Mouse (Mus musculus) thymus, adult 2 months (tissue): ENCODE results near the gene Racgap1. TPM values are rescaled to one million over a fixed set of nuclear protein-coding genes. Genes with fewer than 3 reads are reported as not detected.

ENCODE experiments used
- DNase-seq: peaks from one replicate; pipeline ENCODE4 v3.0.0; 2021
- H3K27ac ChIP-seq: fragments of 200-500 bp; 2 replicates; pipeline ENCODE4 v1.5.1; 2012; ENCODE audit warnings: low read length, control low read depth; ENCODE audit not compliant: control insufficient read depth, insufficient read depth
- H3K27me3 ChIP-seq: fragments of 200-500 bp; 2 replicates; pipeline ENCODE4 v1.6.1; 2012; ENCODE audit warnings: mild to moderate bottlenecking, low read length, moderate library complexity, mixed read lengths; ENCODE audit not compliant: control insufficient read depth, insufficient read depth
- H3K36me3 ChIP-seq: fragments of 200-500 bp; 2 replicates; pipeline ENCODE4 v1.6.1; 2012; ENCODE audit warnings: mild to moderate bottlenecking, low read length, moderate library complexity; ENCODE audit not compliant: control insufficient read depth, insufficient read depth
- H3K4me1 ChIP-seq: fragments of 200-500 bp; replicated peaks from 2 replicates; pipeline ENCODE4 v1.6.1; 2012; ENCODE audit warnings: low read length; ENCODE audit not compliant: control insufficient read depth, insufficient read depth
- H3K4me3 ChIP-seq: fragments of 200-500 bp; 2 replicates; pipeline ENCODE4 v1.5.1; 2012; ENCODE audit warnings: mild to moderate bottlenecking, low read length, control low read depth, moderate library complexity; ENCODE audit not compliant: control insufficient read depth, insufficient read depth
- CTCF ChIP-seq: fragments of 200-500 bp; IDR thresholded peaks from 2 replicates; pipeline ENCODE4 v1.5.1; 2012; ENCODE audit warnings: mild to moderate bottlenecking, control low read depth, low read length, moderate library complexity, borderline replicate concordance; ENCODE audit not compliant: control insufficient read depth, poor library complexity, insufficient read depth; ENCODE audit errors: extremely low read depth
- POLR2A ChIP-seq: fragments of 200-500 bp; IDR thresholded peaks from 2 replicates; pipeline ENCODE4 v1.6.1; 2012; ENCODE audit warnings: mild to moderate bottlenecking, low read length, control low read depth, moderate library complexity; ENCODE audit not compliant: control insufficient read depth, poor library complexity, insufficient read depth; ENCODE audit errors: extremely low read depth
- WGBS: fragments of 180-500 bp; shearing (Covaris S2); methylation state at CpG from one replicate; pipeline ENCODE4 v1.1.7; 2018; 5-methylcytosine and 5-hydroxymethylcytosine counted together
- polyA plus RNA-seq: library from polyadenylated mRNA; depleted of rRNA; stranded (reverse); fragments of >200 nt; gene quantifications from 2 replicates; pipeline ENCODE4 v1.2.3, GENCODE M21; 2012

The Racgap1 gene
- polyA plus RNA-seq, 1 experiment = 80.2 TPM

- H3K27ac ChIP-seq = no peak overlapping the region
- no peaks in the 10 kb centered on the region for H3K36me3 ChIP-seq
- H3K27me3 ChIP-seq = no peaks in the 10 kb centered on the region; the same call in 1 of the 2 replicates
- no peak overlapping the region for H3K4me3 ChIP-seq
- TF ChIP-seq POLR2A = no peak
- TF ChIP-seq CTCF = no peak
- DNase-seq = no peak
- WGBS = 90% methylated on average over 8 of the region's 8 CpGs
- no peaks in the 10 kb centered on the region for H3K4me1 ChIP-seq
Measured at GRCm38 (mm10) chr15:99677089-99677488, 25.6 kb upstream of the Racgap1 start.

GRCm38 (mm10) chr15:99674866-99675265, 23.4 kb upstream of the Racgap1 start:
- 86% methylated on average over 3 of the region's 3 CpGs for WGBS

GRCm38 (mm10) chr15:99671783-99672182, 20.3 kb upstream of the Racgap1 start:
- Histone ChIP-seq H3K36me3 (no peaks in the 10 kb centered on the region), H3K4me3 (no peak overlapping the region), H3K27me3 (peaks cover 16% of the 10 kb centered on the region; the same call in 1 of the 2 replicates), H3K27ac (no peak overlapping the region), H3K4me1 (0 out of 2 replicates have a peak, but pooled peaks cover 6% of the 10 kb centered on the region)
- no peak for DNase-seq
- no peak for TF ChIP-seq POLR2A
- no peak for TF ChIP-seq CTCF
- WGBS = 36% methylated on average over 14 of the region's 14 CpGs

More at GRCm38 (mm10) chr15:99674866-99675265, 23.4 kb upstream of the Racgap1 start:
- 0 out of 2 replicates have a peak, but pooled peaks cover 6% of the 10 kb centered on the region for H3K4me1 ChIP-seq
- H3K27ac ChIP-seq = no peak overlapping the region
- H3K27me3 ChIP-seq = peaks cover 15% of the 10 kb centered on the region; the same call in 1 of the 2 replicates
- no peaks in the 10 kb centered on the region for H3K36me3 ChIP-seq
- TF ChIP-seq POLR2A (no peak), CTCF (no peak)
- no peak overlapping the region for H3K4me3 ChIP-seq
- no peak for DNase-seq

GRCm38 (mm10) chr15:99670964-99671670, 19.7 kb upstream of the Racgap1 start:
- Histone ChIP-seq H3K4me3 (no peak overlapping the region), H3K27ac (no peak overlapping the region), H3K4me1 (0 out of 2 replicates have a peak, but pooled peaks cover 6% of the 10 kb centered on the region), H3K27me3 (peaks cover 19% of the 10 kb centered on the region; the same call in 1 of the 2 replicates), H3K36me3 (no peaks in the 10 kb centered on the region)
- no peak for DNase-seq
- WGBS = 12% methylated on average over 15 of the region's 17 CpGs
- TF ChIP-seq POLR2A (no peak), CTCF (no peak)

- Histone ChIP-seq H3K27me3 (peaks cover 23% of the 10 kb centered on the region; the same call in 1 of the 2 replicates), H3K4me3 (peak within 1 kb of the TSS; percentile 23)
- no peak for DNase-seq
Measured at GRCm38 (mm10) chr15:99670154-99670821, 18.8 kb upstream of the Racgap1 start, which contains the start of gene Asic1. Gene Asic1 (plus strand): TSS chr15:99670368.

GRCm38 (mm10) chr15:99669392-99669791, 17.9 kb upstream of the Racgap1 start:
- Histone ChIP-seq H3K4me3 (no peak overlapping the region), H3K36me3 (no peaks in the 10 kb centered on the region), H3K27me3 (peaks cover 24% of the 10 kb centered on the region; the same call in 1 of the 2 replicates), H3K27ac (no peak overlapping the region), H3K4me1 (0 out of 2 replicates have a peak, but pooled peaks cover 7% of the 10 kb centered on the region)
- no peak for TF ChIP-seq CTCF
- TF ChIP-seq POLR2A = no peak
- no peak for DNase-seq
- WGBS = 6% methylated on average over 1 of the region's 1 CpGs

More at GRCm38 (mm10) chr15:99670154-99670821, 18.8 kb upstream of the Racgap1 start, which contains the start of gene Asic1:
- Histone ChIP-seq H3K27ac (no peak within 1 kb of the TSS), H3K36me3 (no peaks in the 10 kb centered on the region), H3K4me1 (0 out of 2 replicates have a peak, but pooled peaks cover 6% of the 10 kb centered on the region)
- 2% methylated on average over 74 of the region's 74 CpGs for WGBS
- TF ChIP-seq CTCF = no peak
- TF ChIP-seq POLR2A = no peak
